Comparison of ENCODE assay signal across 12 mouse cellular contexts in genomic region chr17:27160905-27161304, GRCm38 (mm10). TPM values are rescaled to one million over a fixed set of nuclear protein-coding genes. Genes with fewer than 3 reads are reported as not detected.
DNase-seq lines count a peak whose midpoint lies in the region; ATAC-seq and TF ChIP-seq lines count a peak whose summit lies in the region.
"Had no signal": no experiment of that assay in that cellular context is flagged by ENCODE, and none has a peak within 500 bp of the region (broad histone marks: within the 10 kb centered on the region; RNA-seq: fewer than 3 reads in every experiment).

No protein-coding gene starts in this region.

- H3K9me3 ChIP-seq in kidney, embryonic 16.5 days (ENCODE audit: low read length) = no peaks in the 10 kb centered on the region
- H3K9me3 ChIP-seq in heart, embryonic 16.5 days (replicated peaks; ENCODE audit: control insufficient read depth, low read length) = no peaks in the 10 kb centered on the region
- H3K9me3 ChIP-seq: forebrain, embryonic 12.5 days had no signal

- no peaks in the 10 kb centered on the region for H3K36me3 ChIP-seq in kidney, adult 2 months (ENCODE audit: control insufficient read depth, insufficient read depth, low read length)
- H3K36me3 ChIP-seq in kidney, embryonic 16.5 days (ENCODE audit: insufficient read depth, low read length) = no peaks in the 10 kb centered on the region
- H3K36me3 ChIP-seq in heart, embryonic 16.5 days (ENCODE audit: control insufficient read depth, insufficient read depth) = no peaks in the 10 kb centered on the region
- H3K36me3 ChIP-seq in thymus, adult 2 months (ENCODE audit: control insufficient read depth, insufficient read depth, low read length) = no peaks in the 10 kb centered on the region
- H3K36me3 ChIP-seq: forebrain, embryonic 12.5 days had no signal

- H3K4me2 ChIP-seq in kidney, embryonic 16.5 days (replicated peaks; ENCODE audit: low read depth, low read length) = no peak overlapping the region
- H3K4me2 ChIP-seq in heart, embryonic 16.5 days (ENCODE audit: low read depth, low read length) = no peak overlapping the region
- H3K4me2 ChIP-seq: forebrain, embryonic 12.5 days had no signal

- 64% methylated on average over 4 of the region's 4 CpGs for WGBS in kidney, adult 2 months
- WGBS in kidney, embryonic 16.5 days = 63% methylated on average over 4 of the region's 4 CpGs
- WGBS in heart, embryonic 16.5 days = 44% methylated on average over 4 of the region's 4 CpGs
- WGBS in thymus, adult 2 months = 81% methylated on average over 4 of the region's 4 CpGs

- no peak overlapping the region for H3K27ac ChIP-seq in kidney, adult 2 months (ENCODE audit: insufficient read depth, low read depth, low read length)
- no peak overlapping the region for H3K27ac ChIP-seq in kidney, embryonic 16.5 days (ENCODE audit: low read length)
- H3K27ac ChIP-seq in heart, embryonic 16.5 days (ENCODE audit: low read length) = no peak overlapping the region
- no peak overlapping the region for H3K27ac ChIP-seq in thymus, adult 2 months (ENCODE audit: control insufficient read depth, insufficient read depth, low read length)
- H3K27ac ChIP-seq: forebrain, embryonic 12.5 days; macrophage had no signal

- TF ChIP-seq POLR2A in kidney, adult 2 months (IDR thresholded peaks at IDR 0.05; ENCODE audit: low read depth, low read length) = no peak
- no peak for TF ChIP-seq POLR2A in thymus, adult 2 months (IDR thresholded peaks at IDR 0.05; ENCODE audit: control insufficient read depth, extremely low read depth, insufficient read depth, low read length, poor library complexity)

- DNase-seq in kidney, adult 2 months = peak; percentile 9
- peak; percentile 79 for DNase-seq in fibroblast of lung, adult 2 months (ENCODE audit: low read depth)
- DNase-seq in lung, postnatal 36 days = peak; percentile 71
- DNase-seq in thymus, postnatal 14 days = no peak
- DNase-seq in c-Kit-positive CD71-positive TER-119-positive erythroid progenitor cells, embryonic 14.5 days (ENCODE audit: low spot score) = no peak
- no peak for DNase-seq in thymus, adult 2 months
- DNase-seq: embryo, embryonic 11 days had no signal

- no peak for TF ChIP-seq CTCF in kidney, adult 2 months (conservative IDR thresholded peaks at IDR 0.05; ENCODE audit: insufficient read depth, insufficient read length, low read depth, low read length)
- no peak for TF ChIP-seq CTCF in thymus, adult 2 months (IDR thresholded peaks at IDR 0.05; ENCODE audit: borderline replicate concordance, control insufficient read depth, extremely low read depth, insufficient read depth, low read length, poor library complexity)

- no peak overlapping the region for H3K4me3 ChIP-seq in kidney, adult 2 months (ENCODE audit: insufficient read depth, low read depth, low read length)
- H3K4me3 ChIP-seq in kidney, embryonic 16.5 days (ENCODE audit: low read length) = no peak overlapping the region
- no peak overlapping the region for H3K4me3 ChIP-seq in heart, embryonic 16.5 days (ENCODE audit: low read length)
- no peak overlapping the region for H3K4me3 ChIP-seq in thymus, adult 2 months (ENCODE audit: control insufficient read depth, insufficient read depth, low read length)
- H3K4me3 ChIP-seq: forebrain, embryonic 12.5 days had no signal

- H3K4me1 ChIP-seq in kidney, adult 2 months (ENCODE audit: control insufficient read depth, insufficient read depth, low read length) = no peaks in the 10 kb centered on the region
- peaks cover 8% of the 10 kb centered on the region; the same call in 1 of the 2 replicates for H3K4me1 ChIP-seq in kidney, embryonic 16.5 days (ENCODE audit: insufficient read depth, low read length)
- H3K4me1 ChIP-seq in heart, embryonic 16.5 days (ENCODE audit: control insufficient read depth, insufficient read depth, low read length) = peaks cover 17% of the 10 kb centered on the region
- H3K4me1 ChIP-seq in thymus, adult 2 months (replicated peaks; ENCODE audit: control insufficient read depth, insufficient read depth, low read length) = no peaks in the 10 kb centered on the region
- H3K4me1 ChIP-seq: forebrain, embryonic 12.5 days had no signal

- ATAC-seq in kidney, embryonic 16.5 days (ENCODE audit: low FRiP score, low TSS enrichment) = no peak
- peak; percentile 67; the same call in 1 of the 2 replicates for ATAC-seq in heart, embryonic 16.5 days (replicated peaks; ENCODE audit: extremely low read depth, insufficient read depth, low FRiP score)
- ATAC-seq: intestine, postnatal 0 days had no signal

- H3K9ac ChIP-seq in kidney, embryonic 16.5 days (replicated peaks; ENCODE audit: low read length) = no peak overlapping the region
- 0 out of 2 replicates have a peak overlapping the region, but pooled peaks have one; percentile 12 for H3K9ac ChIP-seq in heart, embryonic 16.5 days (ENCODE audit: low read length)
- H3K9ac ChIP-seq: forebrain, embryonic 12.5 days had no signal

- no peaks in the 10 kb centered on the region for H3K27me3 ChIP-seq in kidney, adult 2 months (replicated peaks; ENCODE audit: control insufficient read depth, insufficient read depth, low read length)
- peaks cover 2% of the 10 kb centered on the region; the same call in 1 of the 2 replicates for H3K27me3 ChIP-seq in kidney, embryonic 16.5 days (ENCODE audit: insufficient read depth, low read length)
- H3K27me3 ChIP-seq in heart, embryonic 16.5 days (ENCODE audit: control insufficient read depth, insufficient read depth, low read length) = no peaks in the 10 kb centered on the region
- H3K27me3 ChIP-seq in thymus, adult 2 months (ENCODE audit: control insufficient read depth, insufficient read depth, low read length) = no peaks in the 10 kb centered on the region

RNA-seq across cellular contexts. Expression of gene Ip6k3, which starts 6.7 kb away (rescaled TPM):
- polyA plus RNA-seq in kidney, adult 2 months (2012; rRNA removed) = 0.79 and 1.1 TPM in 2 replicates
- polyA plus RNA-seq in kidney, embryonic 16.5 days (2015; fragmentation: Nextera tagmentation; extraction: Ambion mirVana) = 0.15 and 0.19 TPM in 2 replicates
- polyA plus RNA-seq in heart, embryonic 16.5 days (2015; fragmentation: Nextera tagmentation; extraction: Ambion mirVana) = 0.44 and 0.49 TPM in 2 replicates
- polyA plus RNA-seq in thymus, adult 2 months (2012; rRNA removed) = 0.61 and 1.4 TPM in 2 replicates
- polyA plus RNA-seq: intestine, postnatal 0 days; macrophage had no signal

RNA-seq across cellular contexts. Expression of gene Uqcc2, which starts 27.2 kb away (rescaled TPM):
- 208 and 218 TPM in 2 replicates for polyA plus RNA-seq in kidney, adult 2 months (2012; rRNA removed)
- 266 TPM in 2 replicates for polyA plus RNA-seq in kidney, embryonic 16.5 days (2015; fragmentation: Nextera tagmentation; extraction: Ambion mirVana)
- 272 and 283 TPM in 2 replicates for polyA plus RNA-seq in heart, embryonic 16.5 days (2015; fragmentation: Nextera tagmentation; extraction: Ambion mirVana)
- 119 and 152 TPM in 2 replicates for polyA plus RNA-seq in thymus, adult 2 months (2012; rRNA removed)

RNA-seq across cellular contexts. Expression of gene Lemd2, which starts 43.4 kb away (rescaled TPM):
- 48.4 and 64.4 TPM in 2 replicates for polyA plus RNA-seq in kidney, adult 2 months (2012; rRNA removed)
- polyA plus RNA-seq in kidney, embryonic 16.5 days (2015; fragmentation: Nextera tagmentation; extraction: Ambion mirVana) = 9.7 and 10.0 TPM in 2 replicates
- 6.3 and 8.7 TPM in 2 replicates for polyA plus RNA-seq in heart, embryonic 16.5 days (2015; fragmentation: Nextera tagmentation; extraction: Ambion mirVana)
- polyA plus RNA-seq in thymus, adult 2 months (2012; rRNA removed) = 188 and 190 TPM in 2 replicates

Comparison
In these comparisons a context has a peak if more than half of its experiments do, and no peak if none do; other contexts are left out.
1. DNase-seq: peak in kidney, adult 2 months (single experiment), fibroblast of lung, adult 2 months (single experiment) and lung, postnatal 36 days (single experiment); none in thymus, postnatal 14 days (single experiment), c-Kit-positive CD71-positive TER-119-positive erythroid progenitor cells, embryonic 14.5 days (single experiment) and thymus, adult 2 months (single experiment).